In genomic region chr2:151980355-151980693, GRCm38 (mm10) we compare ENCODE assay signal across 7 mouse cellular contexts. TPM values are rescaled to one million over a fixed set of nuclear protein-coding genes. Genes with fewer than 3 reads are reported as not detected.
DNase-seq lines count a peak whose midpoint lies in the region; ATAC-seq and TF ChIP-seq lines count a peak whose summit lies in the region.

No protein-coding gene starts in this region.

- WGBS in spleen, adult 2 months: 47% methylated on average over 3 of the region's 3 CpGs
- 20% methylated on average over 3 of the region's 3 CpGs for WGBS in forebrain, embryonic 12.5 days
- 42% methylated on average over 3 of the region's 3 CpGs for WGBS in limb, embryonic 15.5 days

- DNase-seq in spleen, adult 2 months (ENCODE audit: low read depth in 1 of 2, low spot score in 2 of 2): no peak
- DNase-seq in spleen, adult 18-20 months: no peak
- no peak for DNase-seq in natural killer cell, adult 2 months (ENCODE audit: low spot score in 2 of 2)
- DNase-seq in frontal cortex, postnatal 25 days (ENCODE audit: low spot score in 2 of 2): no peak
- DNase-seq in MN1 (ENCODE audit: low spot score): no peak

- peak overlapping the region; percentile 85; the same call in 1 of the 2 replicates for H3K9ac ChIP-seq in forebrain, embryonic 12.5 days
- H3K9ac ChIP-seq in limb, embryonic 15.5 days: 0 out of 2 replicates have a peak overlapping the region, but pooled peaks have one; percentile 51

- TF ChIP-seq POLR2A in spleen, adult 2 months (IDR thresholded peaks at IDR 0.05; ENCODE audit: low read depth, low read length): no peak

- no peaks in the 10 kb centered on the region for H3K27me3 ChIP-seq in spleen, adult 2 months (ENCODE audit: control insufficient read depth, insufficient read depth, low read length)
- H3K27me3 ChIP-seq in forebrain, embryonic 12.5 days: no peaks in the 10 kb centered on the region
- H3K27me3 ChIP-seq in limb, embryonic 15.5 days: no peaks in the 10 kb centered on the region

- H3K4me2 ChIP-seq in forebrain, embryonic 12.5 days: peak overlapping the region; percentile 84
- H3K4me2 ChIP-seq in limb, embryonic 15.5 days: peak overlapping the region; percentile 84

- no peak overlapping the region for H3K27ac ChIP-seq in spleen, adult 2 months (ENCODE audit: insufficient read depth, low read length)
- peak overlapping the region; percentile 81 for H3K27ac ChIP-seq in forebrain, embryonic 12.5 days
- H3K27ac ChIP-seq in limb, embryonic 15.5 days: peak overlapping the region; percentile 29; the same call in 1 of the 2 replicates

- ATAC-seq in forebrain, embryonic 12.5 days (ENCODE audit: low FRiP score): peak; percentile 59
- no peak for ATAC-seq in limb, embryonic 15.5 days (ENCODE audit: insufficient number of reproducible peaks, low FRiP score, low TSS enrichment, low read depth)

- no peak for TF ChIP-seq CTCF in spleen, adult 2 months (IDR thresholded peaks at IDR 0.05; ENCODE audit: extremely low read depth, insufficient read depth, insufficient read length, insufficient replicate concordance)

- no peaks in the 10 kb centered on the region for H3K36me3 ChIP-seq in spleen, adult 2 months (ENCODE audit: control insufficient read depth, insufficient read depth, low read length)
- 0 out of 2 replicates have a peak, but pooled peaks cover 11% of the 10 kb centered on the region for H3K36me3 ChIP-seq in forebrain, embryonic 12.5 days (replicated peaks)
- no peaks in the 10 kb centered on the region for H3K36me3 ChIP-seq in limb, embryonic 15.5 days

- H3K4me3 ChIP-seq in spleen, adult 2 months (ENCODE audit: extremely low read depth, insufficient read depth, insufficient read length): peak overlapping the region; percentile 83; the same call in 1 of the 2 replicates
- H3K4me3 ChIP-seq in forebrain, embryonic 12.5 days (replicated peaks): peak overlapping the region; percentile 80
- H3K4me3 ChIP-seq in limb, embryonic 15.5 days: peak overlapping the region; percentile 56

- no peaks in the 10 kb centered on the region for H3K9me3 ChIP-seq in forebrain, embryonic 12.5 days
- H3K9me3 ChIP-seq in limb, embryonic 15.5 days: no peaks in the 10 kb centered on the region

- H3K4me1 ChIP-seq in spleen, adult 2 months (ENCODE audit: control insufficient read depth, insufficient read depth, insufficient read length): peaks cover 17% of the 10 kb centered on the region; the same call in 1 of the 2 replicates
- peaks cover 48% of the 10 kb centered on the region for H3K4me1 ChIP-seq in forebrain, embryonic 12.5 days
- peaks cover 31% of the 10 kb centered on the region for H3K4me1 ChIP-seq in limb, embryonic 15.5 days

RNA-seq across cellular contexts. Expression of gene Fam110a, which starts 0.3 kb away (rescaled TPM):
- polyA plus RNA-seq in spleen, adult 2 months (2012; rRNA removed): 9.0 and 10.6 TPM in 2 replicates
- polyA plus RNA-seq in forebrain, embryonic 12.5 days (2016; fragmentation: Nextera tagmentation; extraction: Ambion mirVana): 90.2 and 96.2 TPM in 2 replicates
- polyA plus RNA-seq in limb, embryonic 15.5 days (2015; fragmentation: Nextera tagmentation; extraction: Ambion mirVana): 23.3 and 23.4 TPM in 2 replicates

RNA-seq across cellular contexts. Expression of gene Slc52a3, which starts 16.0 kb away (rescaled TPM):
- 2.1 and 2.9 TPM in 2 replicates for polyA plus RNA-seq in spleen, adult 2 months (2012; rRNA removed)
- 0.54 and 0.78 TPM in 2 replicates for polyA plus RNA-seq in forebrain, embryonic 12.5 days (2016; fragmentation: Nextera tagmentation; extraction: Ambion mirVana)
- 8.4 and 9.7 TPM in 2 replicates for polyA plus RNA-seq in limb, embryonic 15.5 days (2015; fragmentation: Nextera tagmentation; extraction: Ambion mirVana)
